Mouse (Mus musculus) left cerebral cortex, adult 2 months (tissue): ENCODE measurements at regions not wholly inside any gene's neighbourhood (a gene's known extent, or its start where the extent isn't known, plus 50 kb on each side); places are given as distances from the start of the nearest gene placed in this dataset.

ENCODE experiments used
- DNase-seq, 2 experiments: peaks; one replicate each; pipeline ENCODE4 v3.0.0; 2021 to 2022; ENCODE audit warnings: low spot score in 2 of 2, mixed read lengths in 1 of 2; ENCODE audit errors: extremely low spot score in 1 of 2
- H3K27ac ChIP-seq: fragments of 200-600 bp; 2 replicates; pipeline ENCODE4 v1.8.1; 2022
- H3K4me3 ChIP-seq: fragments of 200-600 bp; 2 replicates; pipeline ENCODE4 v1.8.1; 2022
- CTCF ChIP-seq: fragments of 200-600 bp; IDR thresholded peaks from 2 replicates; pipeline ENCODE4 v1.8.1; 2022; ENCODE audit warnings: antibody characterized with exemption, mild to moderate bottlenecking, moderate library complexity
- intact Hi-C: fragments of 180-260 bp; cut with DNase I; formaldehyde crosslinking; loops from one replicate; pipeline ENCODE4 v1.15.1; 2025

DNA sequence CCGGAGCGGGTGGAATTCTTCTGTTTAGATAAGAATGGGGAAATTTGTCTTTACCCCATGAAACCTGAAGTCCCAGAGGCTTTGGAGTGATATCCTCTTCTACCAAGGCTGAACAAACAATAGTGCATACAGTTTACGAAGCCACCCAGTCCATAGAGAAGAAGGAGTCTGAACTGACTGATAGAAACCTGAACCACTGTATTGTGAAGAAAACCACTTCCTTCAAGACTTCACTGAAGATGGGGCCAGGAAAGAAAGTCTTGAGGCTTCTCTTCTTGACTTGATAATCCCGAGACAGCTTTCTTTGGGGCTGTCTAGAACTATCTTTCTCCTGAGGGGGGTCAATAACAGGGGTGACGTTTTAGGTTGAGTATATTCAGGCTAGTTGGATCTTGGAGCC is 284.4 kb downstream of the Cd83 start:
- H3K27ac ChIP-seq: no peak overlapping the region
- no peak for TF ChIP-seq CTCF
- intact Hi-C loops: no loop called here
- no peak overlapping the region for H3K4me3 ChIP-seq
- DNase-seq: no peak

DNA sequence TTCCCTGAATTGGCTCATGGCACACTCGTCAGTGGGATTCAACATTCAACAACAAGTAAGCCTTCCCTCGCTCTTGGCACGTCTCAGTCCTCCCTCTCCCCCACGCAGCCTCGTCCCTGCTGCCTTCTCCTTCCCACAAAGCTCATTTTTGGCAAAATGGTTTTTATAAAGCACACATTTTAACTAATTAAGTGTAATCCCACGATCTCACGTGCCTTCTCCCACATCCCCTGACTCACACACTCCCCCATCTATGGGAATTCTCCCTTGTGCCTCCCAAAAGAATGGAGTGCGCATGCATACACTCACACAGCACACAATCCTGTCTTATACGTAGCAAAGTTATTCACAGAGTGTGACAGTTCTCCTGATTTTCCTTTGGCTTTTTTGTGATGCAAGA is 288.5 kb downstream of the Cd83 start:
- DNase-seq: peak; percentile 43 to 65
- Histone ChIP-seq H3K27ac (peak overlapping the region; percentile 71), H3K4me3 (no peak overlapping the region)
- intact Hi-C loops: loop anchor here (2.0 to 5.0 kb wide), 5 partner anchors 136 to 874 kb away; no protein-coding TSS in a partner anchor
- no peak for TF ChIP-seq CTCF

GRCm38 (mm10) chr13:44074172-44074571 is 289.6 kb downstream of the Cd83 start:
- DNase-seq: peak; percentile 58 to 65
- no peak for TF ChIP-seq CTCF
- Histone ChIP-seq H3K4me3 (no peak overlapping the region), H3K27ac (peak overlapping the region; percentile 71)
- intact Hi-C loops: loop anchor here (1.0 to 5.0 kb wide), 6 partner anchors 137 to 873 kb away; no protein-coding TSS in a partner anchor

GRCm38 (mm10) chr13:44077022-44077421 is 292.4 kb downstream of the Cd83 start:
- intact Hi-C loops: loop anchor here (1.0 kb wide), 1 partner anchor 653 kb away; no protein-coding TSS in a partner anchor
- no peak overlapping the region for H3K27ac ChIP-seq
- DNase-seq: no peak
- no peak for TF ChIP-seq CTCF
- no peak overlapping the region for H3K4me3 ChIP-seq

GRCm38 (mm10) chr13:44085621-44086510 is 301.3 kb downstream of the Cd83 start:
- intact Hi-C loops: no loop called here
- Histone ChIP-seq H3K27ac (no peak overlapping the region), H3K4me3 (no peak overlapping the region)
- DNase-seq: no peak
- no peak for TF ChIP-seq CTCF

DNA sequence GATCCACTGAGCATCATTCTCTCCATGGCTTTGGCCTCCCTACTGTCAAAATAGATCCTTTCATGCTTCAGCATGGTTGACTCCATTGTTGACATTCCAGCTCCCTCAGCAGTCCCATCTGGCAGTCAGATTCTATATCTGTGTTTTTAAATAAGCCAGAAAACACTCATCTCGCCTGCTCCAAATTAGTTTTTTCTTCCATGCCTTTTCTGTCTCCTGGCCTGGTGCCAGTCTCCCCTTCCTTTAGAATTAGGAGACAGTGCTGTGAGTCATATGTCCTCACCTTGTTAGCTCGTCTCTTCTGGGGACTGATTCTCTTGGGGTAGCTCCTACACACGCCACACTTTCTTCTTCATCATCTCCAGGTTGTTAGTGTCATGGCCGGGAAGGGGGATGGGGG is 302.2 kb downstream of the Cd83 start:
- Histone ChIP-seq H3K4me3 (no peak overlapping the region), H3K27ac (no peak overlapping the region)
- intact Hi-C loops: no loop called here
- DNase-seq: peak; percentile 56 to 57
- TF ChIP-seq CTCF: no peak

DNA sequence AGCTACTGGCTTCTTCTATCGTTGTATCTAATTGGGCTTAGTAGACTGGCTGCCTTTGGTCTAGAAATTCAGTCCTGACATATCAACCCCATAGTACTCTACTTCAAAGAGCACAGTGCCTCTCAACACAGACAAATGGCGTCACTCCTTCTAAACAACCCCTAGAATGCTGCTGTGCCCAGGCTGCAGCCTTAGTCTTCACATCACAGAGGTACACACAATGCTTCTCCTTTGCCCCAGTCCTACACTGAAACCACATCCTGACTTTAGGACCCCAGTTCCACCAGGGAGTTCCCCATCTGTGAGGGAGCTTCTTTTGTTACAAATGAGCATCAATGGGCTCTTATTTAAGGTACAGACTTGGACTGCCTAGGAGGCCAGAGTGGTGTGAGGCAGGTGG is 312.6 kb downstream of the Cd83 start:
- Histone ChIP-seq H3K27ac (no peak overlapping the region), H3K4me3 (no peak overlapping the region)
- TF ChIP-seq CTCF: no peak
- intact Hi-C loops: no loop called here
- DNase-seq: no peak

GRCm38 (mm10) chr13:44099511-44099910 is 314.9 kb downstream of the Cd83 start:
- Histone ChIP-seq H3K27ac (no peak overlapping the region), H3K4me3 (no peak overlapping the region)
- DNase-seq: no peak
- intact Hi-C loops: no loop called here
- no peak for TF ChIP-seq CTCF

- peak in 1 of 2 experiments; percentile 33 for DNase-seq
- Histone ChIP-seq H3K27ac (no peak overlapping the region), H3K4me3 (no peak overlapping the region)
- intact Hi-C loops: no loop called here
- no peak for TF ChIP-seq CTCF
Measured at GRCm38 (mm10) chr13:44100125-44101067, 315.8 kb downstream of the Cd83 start.

- DNase-seq: no peak
- intact Hi-C loops: no loop called here
- no peak for TF ChIP-seq CTCF
- Histone ChIP-seq H3K4me3 (no peak overlapping the region), H3K27ac (no peak overlapping the region)
Measured at GRCm38 (mm10) chr13:44101161-44101560, 316.6 kb downstream of the Cd83 start.

- no peak overlapping the region for H3K4me3 ChIP-seq
- DNase-seq: no peak
- H3K27ac ChIP-seq: no peak overlapping the region
- intact Hi-C loops: no loop called here
- TF ChIP-seq CTCF: no peak
Measured at GRCm38 (mm10) chr13:44101806-44102205, 317.2 kb downstream of the Cd83 start.

- no peak for DNase-seq
- intact Hi-C loops: no loop called here
- H3K4me3 ChIP-seq: no peak overlapping the region
- no peak for TF ChIP-seq CTCF
- H3K27ac ChIP-seq: no peak overlapping the region
Measured at GRCm38 (mm10) chr13:44102257-44102656, 317.7 kb downstream of the Cd83 start.
